Mouse (Mus musculus) heart, embryonic 10.5 days (tissue): ENCODE data around the gene Sorbs1. TPM values are rescaled to one million over a fixed set of nuclear protein-coding genes. Genes with fewer than 3 reads are reported as not detected.
A peak's percentile ranks its signal among the peaks of the same experiment; 100 is the strongest.

ENCODE experiments used
- DNase-seq: peaks from one replicate; pipeline ENCODE4 v3.0.0-alpha.2; 2017; ENCODE audit warnings: low spot score
- H3K27ac ChIP-seq: fragments of 300-500 bp; sonication (generic); 2 replicates; pipeline ENCODE4 v1.5.1; 2016; ENCODE audit warnings: mild to moderate bottlenecking
- H3K27me3 ChIP-seq: fragments of 300-500 bp; sonication (generic); 2 replicates; pipeline ENCODE4 v1.6.1; 2016; ENCODE audit warnings: mild to moderate bottlenecking; ENCODE audit not compliant: poor library complexity, insufficient read depth, severe bottlenecking
- H3K36me3 ChIP-seq: fragments of 300-500 bp; sonication (generic); 2 replicates; pipeline ENCODE4 v1.6.1; 2016; ENCODE audit warnings: mild to moderate bottlenecking, moderate library complexity
- H3K4me1 ChIP-seq: fragments of 300-500 bp; sonication (generic); 2 replicates; pipeline ENCODE4 v1.6.1; 2016; ENCODE audit warnings: mild to moderate bottlenecking
- H3K4me3 ChIP-seq: fragments of 300-500 bp; sonication (generic); 2 replicates; pipeline ENCODE4 v1.5.1; 2016; ENCODE audit warnings: mild to moderate bottlenecking, moderate library complexity
- H3K9me3 ChIP-seq: fragments of 300-500 bp; sonication (generic); 2 replicates; pipeline ENCODE4 v1.6.1; 2016; ENCODE audit warnings: mild to moderate bottlenecking, moderate library complexity
- WGBS: fragments of 180-500 bp; shearing (Covaris S2); methylation state at CpG from one replicate; pipeline ENCODE4 v1.1.7; 2016; 5-methylcytosine and 5-hydroxymethylcytosine counted together
- polyA plus RNA-seq: library from polyadenylated mRNA; unstranded; fragments of >200 nt; fragmentation: Nextera tagmentation; extraction: Ambion mirVana; gene quantifications from 2 replicates; pipeline ENCODE4 v1.2.1, GENCODE M21; 2016

Gene Sorbs1
- polyA plus RNA-seq, 1 experiment from 2014 or later: 71.2 TPM

GRCm38 (mm10) chr19:40349281-40349680 is 164.3 kb downstream of the Sorbs1 start:
- WGBS: 73% methylated on average over 3 of the region's 3 CpGs
- no peaks in the 10 kb centered on the region for H3K9me3 ChIP-seq

DNA sequence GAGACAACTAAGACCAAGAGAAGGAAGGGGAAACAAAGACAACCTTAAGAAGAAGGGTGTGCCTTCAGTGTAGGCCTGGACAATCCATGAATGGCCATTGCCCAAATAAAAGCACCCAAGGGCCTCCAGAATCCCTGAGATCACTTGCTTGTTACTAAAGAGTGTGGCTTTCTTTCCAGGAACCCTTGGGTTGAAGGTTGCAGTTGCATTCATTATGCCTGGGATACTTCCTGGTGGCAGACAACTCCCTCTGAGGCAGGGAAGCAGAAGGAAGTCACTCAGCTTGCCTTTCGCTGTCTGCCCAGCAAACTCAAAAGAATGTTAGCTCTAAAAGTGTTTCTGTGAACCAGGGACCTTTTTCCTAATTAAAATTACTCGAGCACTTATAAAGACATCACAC is 164.9 kb downstream of the Sorbs1 start:
- no peaks in the 10 kb centered on the region for H3K9me3 ChIP-seq
- peaks cover 42% of the 10 kb centered on the region for H3K36me3 ChIP-seq
- H3K4me1 ChIP-seq: no peaks in the 10 kb centered on the region
- H3K27me3 ChIP-seq: no peaks in the 10 kb centered on the region
- no peak overlapping the region for H3K4me3 ChIP-seq
- WGBS: 63% methylated on average over 2 of the region's 2 CpGs
- H3K27ac ChIP-seq: no peak overlapping the region
- no peak for DNase-seq

More at GRCm38 (mm10) chr19:40349281-40349680, 164.3 kb downstream of the Sorbs1 start:
- Histone ChIP-seq H3K27me3 (no peaks in the 10 kb centered on the region), H3K36me3 (peaks cover 37% of the 10 kb centered on the region), H3K4me3 (no peak overlapping the region), H3K27ac (no peak overlapping the region), H3K4me1 (no peaks in the 10 kb centered on the region)
- no peak for DNase-seq

- H3K4me3 ChIP-seq: no peak overlapping the region
- H3K4me1 ChIP-seq: no peaks in the 10 kb centered on the region
- H3K27me3 ChIP-seq: no peaks in the 10 kb centered on the region
- WGBS: 85% methylated on average over 7 of the region's 7 CpGs
- peaks cover 42% of the 10 kb centered on the region for H3K36me3 ChIP-seq
- no peak overlapping the region for H3K27ac ChIP-seq
- no peak for DNase-seq
- no peaks in the 10 kb centered on the region for H3K9me3 ChIP-seq
Observed at GRCm38 (mm10) chr19:40348175-40348574, 165.4 kb downstream of the Sorbs1 start.

- Histone ChIP-seq H3K9me3 (no peaks in the 10 kb centered on the region), H3K27ac (no peak overlapping the region), H3K27me3 (no peaks in the 10 kb centered on the region), H3K4me3 (no peak overlapping the region), H3K36me3 (peaks cover 35% of the 10 kb centered on the region), H3K4me1 (no peaks in the 10 kb centered on the region)
- DNase-seq: no peak
- 78% methylated on average over 3 of the region's 3 CpGs for whole genome bisulfite sequencing
Observed at GRCm38 (mm10) chr19:40346908-40347307, 166.7 kb downstream of the Sorbs1 start.

GRCm38 (mm10) chr19:40346232-40346844 is 167.2 kb downstream of the Sorbs1 start:
- peaks cover 2% of the 10 kb centered on the region; the same call in 1 of the 2 replicates for H3K4me1 ChIP-seq
- H3K4me3 ChIP-seq: no peak overlapping the region
- no peak for DNase-seq
- H3K27me3 ChIP-seq: no peaks in the 10 kb centered on the region
- no peak overlapping the region for H3K27ac ChIP-seq
- peaks cover 29% of the 10 kb centered on the region; the same call in 1 of the 2 replicates for H3K36me3 ChIP-seq
- no peaks in the 10 kb centered on the region for H3K9me3 ChIP-seq
- 87% methylated on average over 5 of the region's 5 CpGs for WGBS

GRCm38 (mm10) chr19:40345684-40346083 is 167.9 kb downstream of the Sorbs1 start:
- Histone ChIP-seq H3K36me3 (peaks cover 23% of the 10 kb centered on the region; the same call in 1 of the 2 replicates), H3K27me3 (no peaks in the 10 kb centered on the region), H3K9me3 (no peaks in the 10 kb centered on the region), H3K4me1 (peaks cover 6% of the 10 kb centered on the region; the same call in 1 of the 2 replicates), H3K27ac (no peak overlapping the region), H3K4me3 (no peak overlapping the region)
- no peak for DNase-seq
- 16% methylated on average over 5 of the region's 5 CpGs for WGBS

DNA sequence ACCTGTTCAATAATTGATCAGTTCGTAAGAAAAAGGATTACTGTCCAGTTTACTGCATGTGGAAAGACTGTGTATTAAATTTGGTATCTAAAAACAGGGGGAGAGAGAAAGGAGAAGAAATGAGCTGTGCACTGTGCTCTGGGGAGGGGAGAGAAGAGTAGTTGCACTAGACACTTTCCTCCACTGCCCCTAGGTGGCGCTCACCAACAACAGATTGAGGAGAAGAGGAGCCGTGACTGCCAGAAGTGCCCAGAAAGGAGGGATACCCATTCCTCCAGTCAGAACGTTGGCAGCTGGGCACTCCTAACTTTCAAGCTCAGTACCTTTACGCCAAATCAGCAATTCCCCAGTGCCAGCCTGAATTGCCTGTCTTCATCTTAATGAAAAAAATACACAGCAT is 170.6 kb downstream of the Sorbs1 start:
- Histone ChIP-seq H3K4me1 (peaks cover 6% of the 10 kb centered on the region; the same call in 1 of the 2 replicates), H3K27me3 (no peaks in the 10 kb centered on the region), H3K36me3 (peaks cover 15% of the 10 kb centered on the region), H3K27ac (no peak overlapping the region), H3K9me3 (no peaks in the 10 kb centered on the region), H3K4me3 (no peak overlapping the region)
- WGBS: 12% methylated on average over 5 of the region's 5 CpGs
- no peak for DNase-seq

- 34% methylated on average over 6 of the region's 6 CpGs for WGBS
- no peaks in the 10 kb centered on the region for H3K27me3 ChIP-seq
- H3K36me3 ChIP-seq: peaks cover 16% of the 10 kb centered on the region
- no peak overlapping the region for H3K4me3 ChIP-seq
- no peak overlapping the region for H3K27ac ChIP-seq
- H3K4me1 ChIP-seq: peaks cover 6% of the 10 kb centered on the region; the same call in 1 of the 2 replicates
- DNase-seq: no peak
- H3K9me3 ChIP-seq: no peaks in the 10 kb centered on the region
Observed at GRCm38 (mm10) chr19:40341141-40341540, 172.4 kb downstream of the Sorbs1 start.

- no peaks in the 10 kb centered on the region for H3K9me3 ChIP-seq
- H3K4me3 ChIP-seq: no peak overlapping the region
- no peaks in the 10 kb centered on the region for H3K27me3 ChIP-seq
- WGBS: 56% methylated on average over 4 of the region's 4 CpGs
- H3K27ac ChIP-seq: no peak overlapping the region
- peaks cover 9% of the 10 kb centered on the region for H3K36me3 ChIP-seq
- H3K4me1 ChIP-seq: peaks cover 27% of the 10 kb centered on the region
- DNase-seq: no peak
Observed at GRCm38 (mm10) chr19:40336694-40337093, 176.9 kb downstream of the Sorbs1 start.

- DNase-seq: no peak
- Histone ChIP-seq H3K36me3 (peaks cover 9% of the 10 kb centered on the region), H3K27ac (no peak overlapping the region), H3K4me3 (no peak overlapping the region), H3K4me1 (peaks cover 25% of the 10 kb centered on the region), H3K9me3 (no peaks in the 10 kb centered on the region), H3K27me3 (no peaks in the 10 kb centered on the region)
- WGBS: 58% methylated on average over 5 of the region's 5 CpGs
Observed at GRCm38 (mm10) chr19:40333905-40334304, 179.7 kb downstream of the Sorbs1 start.

GRCm38 (mm10) chr19:40333081-40333480 is 180.5 kb downstream of the Sorbs1 start:
- Histone ChIP-seq H3K4me3 (no peak overlapping the region), H3K36me3 (peaks cover 4% of the 10 kb centered on the region; the same call in 1 of the 2 replicates), H3K27me3 (no peaks in the 10 kb centered on the region), H3K27ac (peak overlapping the region; percentile 72; the same call in 1 of the 2 replicates), H3K9me3 (no peaks in the 10 kb centered on the region), H3K4me1 (peaks cover 25% of the 10 kb centered on the region)
- no peak for DNase-seq
- WGBS: 82% methylated on average over 4 of the region's 4 CpGs

- Histone ChIP-seq H3K27ac (peak overlapping the region; percentile 72; the same call in 1 of the 2 replicates), H3K4me3 (no peak overlapping the region), H3K27me3 (no peaks in the 10 kb centered on the region), H3K9me3 (no peaks in the 10 kb centered on the region), H3K4me1 (peaks cover 25% of the 10 kb centered on the region), H3K36me3 (peaks cover 3% of the 10 kb centered on the region)
- no peak for DNase-seq
- WGBS: 61% methylated on average over 6 of the region's 6 CpGs
Observed at GRCm38 (mm10) chr19:40332303-40332702, 181.3 kb downstream of the Sorbs1 start.

GRCm38 (mm10) chr19:40331846-40332245 is 181.7 kb downstream of the Sorbs1 start:
- Histone ChIP-seq H3K27ac (peak overlapping the region; percentile 75), H3K4me3 (no peak overlapping the region), H3K27me3 (no peaks in the 10 kb centered on the region), H3K9me3 (no peaks in the 10 kb centered on the region), H3K4me1 (peaks cover 25% of the 10 kb centered on the region), H3K36me3 (peaks cover 6% of the 10 kb centered on the region)
- WGBS: 13% methylated on average over 6 of the region's 6 CpGs
- DNase-seq: peak; percentile 87
